In the genomic region with DNA sequence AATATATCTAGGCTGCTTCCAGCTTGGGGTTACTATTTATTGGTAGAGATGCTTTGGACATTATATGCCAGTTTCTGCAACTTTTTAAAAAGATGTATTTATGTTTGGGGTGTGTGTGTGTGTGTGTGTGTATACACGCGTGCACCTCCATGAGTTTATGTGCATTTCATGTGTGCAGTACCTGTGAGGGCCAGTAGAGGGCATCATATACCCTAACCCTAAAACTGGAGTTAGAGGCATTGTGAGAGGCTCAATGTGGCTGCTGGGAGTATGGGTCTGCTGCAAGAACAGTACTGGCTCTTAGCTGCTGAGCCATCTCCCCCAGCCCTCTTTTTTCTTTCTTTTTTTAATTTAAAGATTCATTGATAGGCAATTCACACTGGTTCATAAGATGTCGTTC, we compare ENCODE assay signal across 1 mouse cellular context.
TF ChIP-seq lines count a peak whose summit lies in the region.

No protein-coding gene starts in this region.

TF ChIP-seq in MEL, 35 proteins besides CTCF, POLR2A, EP300 and RAD21:
- TF ChIP-seq MYC (IDR thresholded peaks at IDR 0.05; ENCODE audit: low read depth, low read length) (no peak), MXI1 (IDR thresholded peaks at IDR 0.05; ENCODE audit: low read depth, low read length) (no peak), CHD2 (IDR thresholded peaks at IDR 0.05; ENCODE audit: low read length) (no peak), KAT2A (conservative IDR thresholded peaks at IDR 0.05; ENCODE audit: low read depth, low read length) (no peak), ETS1 (IDR thresholded peaks at IDR 0.05; ENCODE audit: low read depth, low read length) (no peak), BHLHE40 (IDR thresholded peaks at IDR 0.05; ENCODE audit: borderline replicate concordance, low read depth, low read length) (no peak), RCOR1 (IDR thresholded peaks at IDR 0.05; ENCODE audit: low read depth, low read length) (no peak), GABPA (IDR thresholded peaks at IDR 0.05; ENCODE audit: low read depth, low read length) (no peak)
